Mouse (Mus musculus) gastrocnemius, postnatal 36 days (tissue): ENCODE data around the gene Hand1. TPM values are rescaled to one million over a fixed set of nuclear protein-coding genes. Genes with fewer than 3 reads are reported as not detected.
A peak's percentile ranks its signal among the peaks of the same experiment; 100 is the strongest.

ENCODE experiments used
- DNase-seq, 2 experiments: peaks; one replicate each; pipeline ENCODE4 v3.0.0; 2022
- intact Hi-C: fragments of 180-260 bp; cut with DNase I; formaldehyde crosslinking; loops from one replicate; pipeline ENCODE4 v1.15.1; 2025
- total RNA-seq, 2 experiments: library from RNA; stranded (reverse); gene quantifications; 2 replicates each; pipeline ENCODE4 v1.2.3; 2021

The Hand1 gene
- total RNA-seq, 2 experiments from 2014 or later = not detected

DNA sequence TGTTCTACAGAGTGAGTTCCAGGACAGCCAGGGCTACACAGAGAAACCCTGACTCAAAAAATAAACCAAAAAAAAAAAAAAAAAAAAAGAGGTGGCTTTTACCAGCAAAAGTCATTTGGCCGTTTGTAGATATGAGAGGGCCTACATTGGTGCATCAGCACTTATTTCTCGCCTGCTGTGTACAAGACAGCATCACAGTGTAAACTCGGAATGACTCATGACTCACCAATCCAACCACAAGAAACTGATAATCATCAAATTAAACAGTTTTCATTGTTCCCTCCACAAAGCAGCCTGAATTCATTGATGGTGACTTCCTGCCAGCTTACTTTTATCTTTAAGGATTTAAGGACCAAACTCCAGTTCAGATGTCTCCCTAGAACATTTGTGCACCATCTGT, 27.6 kb downstream of the Hand1 start:
- no peak for DNase-seq
- intact Hi-C loops = no loop called here

- intact Hi-C loops = no loop called here
Observed at GRCm38 (mm10) chr11:57802511-57802870, 30.1 kb downstream of the Hand1 start.

DNA sequence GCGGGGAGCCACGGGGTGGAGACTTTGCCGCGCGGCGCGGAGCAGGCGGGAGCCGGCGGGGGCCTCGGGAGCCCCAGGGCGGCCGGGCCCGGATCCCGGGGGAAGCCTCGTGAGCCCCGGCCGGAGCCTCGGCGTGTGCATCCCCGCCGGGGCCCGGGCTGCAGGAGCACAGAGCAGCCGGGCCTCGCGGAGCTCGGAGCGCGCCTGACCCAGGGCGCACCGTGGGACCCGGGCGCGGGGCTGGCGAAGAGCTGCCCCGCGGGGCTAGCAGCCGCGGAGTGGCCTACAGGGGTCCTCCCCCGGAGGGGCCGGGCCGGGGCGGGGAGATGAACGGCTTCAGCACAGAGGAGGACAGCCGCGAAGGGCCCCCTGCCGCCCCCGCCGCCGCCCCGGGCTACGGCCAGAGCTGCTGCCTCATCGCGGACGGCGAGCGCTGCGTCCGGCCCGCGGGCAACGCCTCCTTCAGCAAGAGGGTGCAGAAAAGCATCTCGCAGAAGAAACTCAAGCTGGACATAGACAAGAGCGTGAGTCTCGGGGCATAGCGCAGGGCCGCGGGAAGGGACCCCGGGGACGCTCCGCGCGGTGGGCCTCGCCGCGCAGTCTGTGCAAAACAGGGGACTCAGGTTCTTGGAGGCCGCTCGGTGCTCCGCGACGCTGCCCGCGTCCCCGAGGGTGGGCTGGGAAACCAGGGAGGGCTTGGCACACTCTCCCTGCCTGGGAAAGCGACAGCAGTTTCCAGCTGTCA, 30.7 kb downstream of the Hand1 start:
- intact Hi-C loops = no loop called here
- peak; percentile 38 to 58 for DNase-seq

More at GRCm38 (mm10) chr11:57802511-57802870, 30.1 kb downstream of the Hand1 start:
- DNase-seq = no peak

GRCm38 (mm10) chr11:57800971-57801765, 31.4 kb downstream of the Hand1 start, which contains the start of gene Sap30l:
TSS of gene Sap30l (plus strand) at chr11:57801637.
- peak; percentile 96 for DNase-seq
- intact Hi-C loops = no loop called here

DNA sequence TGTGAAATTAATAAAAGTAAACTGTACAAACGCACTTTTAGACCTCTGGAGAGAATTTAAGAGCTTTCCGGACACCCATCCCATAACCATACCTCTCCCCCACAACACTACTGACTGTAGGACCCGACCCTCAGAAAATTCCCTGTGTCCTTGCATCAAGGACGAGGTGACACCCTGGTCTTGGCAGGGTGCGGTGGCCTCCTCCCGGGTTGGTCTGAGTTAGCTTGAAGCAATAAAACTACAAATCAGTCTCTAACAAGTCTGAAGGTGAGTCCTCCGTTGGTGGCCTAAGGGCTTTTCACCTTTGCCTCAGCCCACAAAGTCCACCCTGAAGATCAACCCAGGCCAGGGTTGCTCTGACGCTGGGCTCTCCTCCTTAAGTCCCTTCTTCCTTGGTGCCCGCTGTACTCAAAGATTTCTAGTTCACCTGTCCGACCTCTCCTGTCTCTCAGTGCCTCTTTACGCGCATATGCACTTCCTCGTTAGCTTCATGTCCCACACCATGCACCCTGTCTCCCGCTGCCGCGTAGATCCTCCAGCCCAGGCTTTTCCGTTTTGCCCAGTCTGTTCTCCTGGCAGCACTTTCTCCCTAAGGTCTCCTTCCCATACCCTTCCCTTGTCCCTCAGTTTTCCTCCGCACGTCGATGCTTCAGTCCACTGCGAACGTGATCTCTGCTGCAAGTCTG, 32.2 kb downstream of the Hand1 start:
- intact Hi-C loops = no loop called here
- no peak for DNase-seq

- intact Hi-C loops = no loop called here
- no peak for DNase-seq
Observed at GRCm38 (mm10) chr11:57799456-57799855, 33.2 kb downstream of the Hand1 start.

- intact Hi-C loops = no loop called here
- DNase-seq = no peak
Observed at GRCm38 (mm10) chr11:57797828-57798227, 34.8 kb downstream of the Hand1 start.

DNA sequence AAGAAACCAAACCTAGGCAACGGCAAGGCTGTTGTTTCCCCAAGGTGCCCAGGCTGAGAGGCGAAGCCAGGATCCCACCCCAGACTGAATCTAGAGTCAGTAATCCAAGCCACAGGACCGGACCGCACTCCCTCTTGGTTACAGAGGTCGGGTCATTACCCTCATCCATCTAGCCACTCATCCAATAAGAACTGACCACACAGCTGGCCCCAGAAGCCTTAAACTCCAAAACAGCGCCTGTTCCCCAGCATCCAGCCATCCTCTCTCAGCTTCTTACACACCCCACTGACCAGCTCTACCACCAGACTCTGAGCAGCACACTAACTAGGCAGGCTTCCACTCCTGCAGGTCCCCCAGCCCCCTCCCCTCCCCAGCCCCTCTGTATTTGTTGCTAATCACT, 37.5 kb downstream of the Hand1 start:
- DNase-seq = no peak
- intact Hi-C loops = no loop called here

DNA sequence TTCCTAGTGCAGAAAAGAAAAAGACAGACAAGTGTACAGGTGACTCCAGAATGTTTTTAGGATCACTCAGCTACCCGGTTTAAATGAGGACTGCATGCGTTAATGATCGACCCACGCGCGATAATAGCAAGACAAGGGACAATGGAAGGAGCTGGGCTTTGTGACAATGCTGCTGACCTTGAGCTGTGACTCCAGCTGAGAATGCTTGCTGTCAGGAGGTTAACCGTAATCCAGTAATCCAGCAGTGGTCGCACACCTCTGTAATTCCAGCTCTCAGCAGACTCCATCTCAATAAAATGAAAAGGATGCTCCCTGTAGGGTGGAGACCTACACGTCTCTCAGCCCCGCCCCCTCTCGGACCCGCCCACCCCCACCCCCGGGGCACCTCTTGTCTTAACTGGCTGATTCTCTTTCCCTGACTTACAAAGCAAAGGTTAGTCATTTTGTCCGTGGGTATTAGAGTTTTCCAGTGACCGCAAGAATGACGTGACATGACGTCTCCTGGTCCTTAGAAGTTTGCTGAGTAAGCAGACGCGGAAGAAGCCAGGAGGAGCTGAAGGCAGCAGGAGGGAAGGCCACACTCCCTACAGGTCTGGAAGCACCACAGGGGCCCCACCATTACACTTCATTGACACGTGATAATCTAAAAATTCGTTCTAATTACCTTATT, 41.6 kb downstream of the Hand1 start:
- DNase-seq = no peak
- intact Hi-C loops = no loop called here

DNA sequence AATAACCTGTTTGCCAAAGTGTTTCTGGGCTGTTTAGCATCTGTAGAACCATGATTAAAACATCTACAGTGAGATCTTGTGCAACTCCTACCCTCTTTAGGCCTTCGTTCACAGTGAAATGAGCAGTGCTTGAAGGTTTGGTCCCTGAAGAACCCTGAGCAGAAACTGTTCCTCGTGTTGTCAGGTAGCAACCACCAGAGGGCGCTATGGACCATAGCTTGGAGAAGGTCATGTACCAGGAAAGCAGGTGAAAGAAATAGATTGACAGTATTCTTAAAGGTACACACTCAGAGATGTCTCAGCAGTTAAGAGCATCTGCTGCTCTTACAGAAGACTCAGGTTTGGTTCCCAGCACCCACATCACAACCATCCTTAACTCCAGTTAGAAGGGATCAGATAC, 44.7 kb downstream of the Hand1 start:
- no peak for DNase-seq
- intact Hi-C loops = loop anchor here (2.0 kb wide), 1 partner anchor 147 kb away; no protein-coding TSS in a partner anchor

GRCm38 (mm10) chr11:57786616-57787418, 45.8 kb downstream of the Hand1 start:
- intact Hi-C loops = no loop called here
- DNase-seq = no peak

DNA sequence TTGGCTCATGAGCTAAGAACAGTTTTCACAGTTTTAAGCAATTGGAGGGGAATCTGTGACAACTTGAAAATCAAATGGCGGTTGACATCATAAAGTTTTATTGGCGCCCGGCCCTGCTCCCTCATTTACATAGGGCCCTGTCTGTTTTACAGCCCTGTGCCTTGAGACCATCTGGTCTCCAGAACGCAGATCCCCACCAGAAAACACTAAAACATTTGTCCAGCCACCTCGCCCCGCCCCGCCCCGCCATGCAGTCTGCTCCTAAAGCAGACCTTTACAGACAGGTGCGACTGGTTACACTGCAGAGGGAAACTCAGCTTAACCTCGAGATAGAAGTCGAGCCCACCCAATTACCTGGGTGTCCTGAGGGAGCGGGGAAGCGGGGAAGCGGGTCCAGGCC, 52.8 kb downstream of the Hand1 start:
- DNase-seq = no peak
- intact Hi-C loops = loop anchor here (2.0 to 5.0 kb wide), 2 partner anchors 231 to 308 kb away; no protein-coding TSS in a partner anchor

Other genes starting within 250 kb of the Hand1 start
- gene Galnt10, start 187.4 kb downstream of the Hand1 start, total RNA-seq = 1 to 10 TPM; 5.2 to 6.3 TPM
- gene Sap30l, start 31.2 kb downstream of the Hand1 start, total RNA-seq = 10 to 100 TPM; 36.8 to 37.0 TPM
- gene Larp1, start 176.2 kb upstream of the Hand1 start, total RNA-seq = 10 to 100 TPM; 81.7 to 82.8 TPM